Mouse (Mus musculus): ENCODE measurements around the gene Lrriq3. TPM values are rescaled to one million over a fixed set of nuclear protein-coding genes. Genes with fewer than 3 reads are reported as not detected.
A peak's percentile ranks its signal among the peaks of the same experiment; 100 is the strongest.

Lrriq3 gene
- polyA plus RNA-seq, 1 experiment from 2014 or later: 0.57 TPM

DNA sequence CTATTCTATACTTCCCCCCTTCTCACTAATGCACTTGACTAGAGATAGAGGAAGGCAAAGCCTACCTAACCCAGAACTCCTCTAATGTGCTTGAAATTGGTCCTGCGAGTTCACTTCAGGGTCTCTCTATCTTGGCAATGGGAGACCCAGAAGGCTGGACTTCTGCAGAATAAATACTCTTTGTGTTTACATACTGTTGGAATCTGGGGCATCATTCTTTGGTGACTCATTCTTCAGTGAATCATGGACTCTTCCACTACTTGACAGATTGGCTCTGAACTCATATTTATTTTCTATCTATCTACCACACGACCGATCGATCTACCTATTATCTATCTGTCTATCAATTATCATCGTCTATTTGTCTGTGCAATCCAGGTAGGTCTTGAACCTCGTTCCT is 1.2 kb upstream of the Lrriq3 start:
- Histone ChIP-seq H3K27me3 (ENCODE audit: control insufficient read depth, insufficient read depth, low read depth, low read length) (no peaks in the 10 kb centered on the region), H3K4me2 (ENCODE audit: low read depth, low read length) (peak overlapping the region; percentile 82; the same call in 1 of the 2 replicates), H3K9ac (ENCODE audit: low read depth, low read length) (no peak overlapping the region), H3K36me3 (ENCODE audit: control insufficient read depth, insufficient read depth) (peaks cover 8% of the 10 kb centered on the region), H3K4me1 (ENCODE audit: control insufficient read depth, low read depth, low read length) (peaks cover 2% of the 10 kb centered on the region; the same call in 1 of the 2 replicates), H3K9me3 (replicated peaks; ENCODE audit: control insufficient read depth, low read length) (no peaks in the 10 kb centered on the region), H3K27ac (ENCODE audit: low read length) (no peak overlapping the region), H3K4me3 (ENCODE audit: low read depth, low read length) (no peak overlapping the region)
- no peak for ATAC-seq (ENCODE audit: low read depth)
- 82% methylated on average over 6 of the region's 6 CpGs for WGBS (ENCODE audit: insufficient replicate concordance)

DNA sequence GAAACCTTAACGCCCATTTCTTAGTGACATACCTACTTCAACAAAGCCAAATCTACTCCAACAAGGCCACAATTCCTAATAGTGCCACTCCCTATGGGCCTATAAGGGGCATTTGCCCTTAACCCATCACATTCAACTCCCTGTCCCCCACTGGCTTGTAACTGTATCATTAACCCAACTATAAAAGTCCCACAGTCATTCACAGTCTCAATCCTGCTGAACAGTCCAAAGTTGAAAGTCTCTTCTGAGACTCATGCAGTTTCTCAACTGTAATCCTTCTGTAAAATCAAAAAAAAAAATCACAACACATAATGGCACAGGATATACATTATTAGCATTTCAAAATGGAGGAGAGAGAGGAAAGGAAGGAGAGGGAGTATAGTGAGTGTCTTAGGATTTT is 6.0 kb downstream of the Lrriq3 start:
- H3K27me3 ChIP-seq (ENCODE audit: control insufficient read depth, insufficient read depth, low read depth, low read length): no peaks in the 10 kb centered on the region
- WGBS (ENCODE audit: insufficient replicate concordance): 63% methylated on average over 1 of the region's 1 CpGs
- no peaks in the 10 kb centered on the region for H3K9me3 ChIP-seq (replicated peaks; ENCODE audit: control insufficient read depth, low read length)
- no peak for ATAC-seq (ENCODE audit: low read depth)
- no peaks in the 10 kb centered on the region for H3K36me3 ChIP-seq (ENCODE audit: control insufficient read depth, insufficient read depth)
- no peaks in the 10 kb centered on the region for H3K4me1 ChIP-seq (ENCODE audit: control insufficient read depth, low read depth, low read length)
- no peak overlapping the region for H3K4me3 ChIP-seq (ENCODE audit: low read depth, low read length)
- no peak overlapping the region for H3K9ac ChIP-seq (ENCODE audit: low read depth, low read length)
- H3K4me2 ChIP-seq (ENCODE audit: low read depth, low read length): no peak overlapping the region
- no peak overlapping the region for H3K27ac ChIP-seq (ENCODE audit: low read length)

DNA sequence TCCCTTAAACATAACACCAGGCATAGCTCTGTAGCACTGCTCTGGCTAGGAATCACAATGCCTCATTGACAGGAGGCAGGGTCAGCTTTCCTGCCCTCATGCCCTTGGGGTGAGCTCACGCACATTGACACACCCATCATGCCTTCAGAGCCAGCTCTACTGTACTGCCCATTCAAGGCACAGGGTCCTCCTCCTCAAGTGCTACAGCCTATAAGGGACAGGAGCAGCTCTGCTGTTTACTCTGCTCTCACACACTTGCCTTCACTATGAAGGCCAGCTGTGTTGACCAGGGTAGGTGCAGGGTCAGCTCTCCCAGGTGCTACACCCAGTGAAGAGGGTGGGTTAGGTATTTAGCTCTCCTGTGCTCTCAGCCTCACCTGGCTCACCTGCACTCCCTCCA is 12.7 kb downstream of the Lrriq3 start:
- H3K4me3 ChIP-seq (ENCODE audit: low read depth, low read length): no peak overlapping the region
- H3K4me1 ChIP-seq (ENCODE audit: control insufficient read depth, low read depth, low read length): no peaks in the 10 kb centered on the region
- no peak overlapping the region for H3K27ac ChIP-seq (ENCODE audit: low read length)
- no peaks in the 10 kb centered on the region for H3K36me3 ChIP-seq (ENCODE audit: control insufficient read depth, insufficient read depth)
- no peak overlapping the region for H3K4me2 ChIP-seq (ENCODE audit: low read depth, low read length)
- 44% methylated on average over 1 of the region's 1 CpGs for WGBS (ENCODE audit: insufficient replicate concordance)
- ATAC-seq (ENCODE audit: low read depth): no peak
- H3K9ac ChIP-seq (ENCODE audit: low read depth, low read length): no peak overlapping the region
- no peaks in the 10 kb centered on the region for H3K27me3 ChIP-seq (ENCODE audit: control insufficient read depth, insufficient read depth, low read depth, low read length)
- H3K9me3 ChIP-seq (replicated peaks; ENCODE audit: control insufficient read depth, low read length): no peaks in the 10 kb centered on the region

DNA sequence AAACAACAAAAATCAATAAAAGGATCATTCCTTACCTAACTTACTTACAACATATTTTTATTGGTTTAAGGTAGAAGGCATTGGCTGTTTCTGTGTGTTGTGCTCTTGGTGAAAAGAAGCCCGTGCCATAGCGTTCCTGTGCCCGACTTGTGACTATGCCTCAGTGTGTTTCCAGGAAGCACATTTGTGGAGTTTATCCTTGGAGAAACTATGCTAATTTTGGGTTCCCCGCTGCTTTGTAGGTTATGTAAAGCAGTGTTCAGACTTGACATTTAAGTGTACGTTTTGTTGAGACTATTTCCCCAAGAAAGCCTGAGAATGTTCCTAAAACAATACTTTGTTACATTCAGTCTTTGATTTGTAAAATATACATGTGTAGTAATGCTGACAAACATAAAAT is 44.5 kb downstream of the Lrriq3 start:
- 71% methylated on average over 5 of the region's 5 CpGs for WGBS (ENCODE audit: insufficient replicate concordance)
- Histone ChIP-seq H3K36me3 (ENCODE audit: control insufficient read depth, insufficient read depth) (no peaks in the 10 kb centered on the region), H3K4me1 (ENCODE audit: control insufficient read depth, low read depth, low read length) (no peaks in the 10 kb centered on the region), H3K27ac (ENCODE audit: low read length) (no peak overlapping the region), H3K9ac (ENCODE audit: low read depth, low read length) (no peak overlapping the region), H3K4me2 (ENCODE audit: low read depth, low read length) (no peak overlapping the region), H3K27me3 (ENCODE audit: control insufficient read depth, insufficient read depth, low read depth, low read length) (no peaks in the 10 kb centered on the region), H3K4me3 (ENCODE audit: low read depth, low read length) (no peak overlapping the region), H3K9me3 (replicated peaks; ENCODE audit: control insufficient read depth, low read length) (no peaks in the 10 kb centered on the region)
- ATAC-seq (ENCODE audit: low read depth): no peak

DNA sequence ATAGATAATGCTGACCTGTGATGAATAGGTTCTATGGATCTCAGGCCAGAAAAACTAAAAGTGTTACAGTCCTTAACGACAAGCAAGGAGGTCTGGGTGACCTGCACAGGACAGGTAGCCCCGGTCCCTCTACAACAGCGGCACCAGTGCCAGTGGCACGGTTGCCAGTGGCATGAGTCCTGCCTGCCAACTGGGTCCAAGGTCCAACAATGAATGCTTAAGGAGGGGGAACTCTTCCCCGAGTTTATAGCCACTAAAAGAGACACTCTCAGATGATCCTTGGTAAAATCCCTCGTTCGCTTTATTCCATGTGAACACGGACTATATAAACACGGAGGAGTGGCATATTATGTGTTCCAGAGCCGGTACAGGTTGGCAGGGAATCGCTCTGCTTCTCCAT is 47.8 kb downstream of the Lrriq3 start:
- H3K36me3 ChIP-seq (ENCODE audit: control insufficient read depth, insufficient read depth): no peaks in the 10 kb centered on the region
- H3K4me1 ChIP-seq (ENCODE audit: control insufficient read depth, low read depth, low read length): no peaks in the 10 kb centered on the region
- no peak overlapping the region for H3K4me2 ChIP-seq (ENCODE audit: low read depth, low read length)
- H3K4me3 ChIP-seq (ENCODE audit: low read depth, low read length): no peak overlapping the region
- no peak overlapping the region for H3K9ac ChIP-seq (ENCODE audit: low read depth, low read length)
- WGBS (ENCODE audit: insufficient replicate concordance): 60% methylated on average over 11 of the region's 11 CpGs
- no peak for ATAC-seq (ENCODE audit: low read depth)
- no peak overlapping the region for H3K27ac ChIP-seq (ENCODE audit: low read length)
- no peaks in the 10 kb centered on the region for H3K9me3 ChIP-seq (replicated peaks; ENCODE audit: control insufficient read depth, low read length)
- no peaks in the 10 kb centered on the region for H3K27me3 ChIP-seq (ENCODE audit: control insufficient read depth, insufficient read depth, low read depth, low read length)

DNA sequence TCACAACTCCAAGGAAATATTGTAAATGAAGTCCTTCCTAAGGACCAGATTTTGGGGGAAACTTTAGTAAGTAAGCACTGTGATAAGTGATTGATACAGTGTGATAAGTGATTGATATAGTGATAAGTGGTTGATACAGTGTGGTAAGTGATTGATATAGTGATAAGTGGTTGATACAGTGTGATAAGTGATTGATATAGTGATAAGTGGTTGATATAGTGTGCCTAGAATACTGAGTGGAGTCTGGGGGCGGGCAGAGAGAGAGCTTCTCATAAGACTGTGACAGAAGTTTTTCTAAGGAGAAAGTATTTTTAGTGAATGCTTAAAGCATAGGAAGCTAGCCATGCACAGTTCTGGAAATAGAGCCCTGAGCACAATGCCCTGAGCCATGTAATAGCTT is 51.1 kb downstream of the Lrriq3 start:
- Histone ChIP-seq H3K9me3 (replicated peaks; ENCODE audit: control insufficient read depth, low read length) (no peaks in the 10 kb centered on the region), H3K9ac (ENCODE audit: low read depth, low read length) (no peak overlapping the region), H3K27me3 (ENCODE audit: control insufficient read depth, insufficient read depth, low read depth, low read length) (no peaks in the 10 kb centered on the region), H3K4me3 (ENCODE audit: low read depth, low read length) (no peak overlapping the region), H3K4me1 (ENCODE audit: control insufficient read depth, low read depth, low read length) (no peaks in the 10 kb centered on the region), H3K36me3 (ENCODE audit: control insufficient read depth, insufficient read depth) (no peaks in the 10 kb centered on the region), H3K4me2 (ENCODE audit: low read depth, low read length) (no peak overlapping the region), H3K27ac (ENCODE audit: low read length) (no peak overlapping the region)
- WGBS (ENCODE audit: insufficient replicate concordance): 62% methylated on average over 1 of the region's 1 CpGs
- ATAC-seq (ENCODE audit: low read depth): no peak

DNA sequence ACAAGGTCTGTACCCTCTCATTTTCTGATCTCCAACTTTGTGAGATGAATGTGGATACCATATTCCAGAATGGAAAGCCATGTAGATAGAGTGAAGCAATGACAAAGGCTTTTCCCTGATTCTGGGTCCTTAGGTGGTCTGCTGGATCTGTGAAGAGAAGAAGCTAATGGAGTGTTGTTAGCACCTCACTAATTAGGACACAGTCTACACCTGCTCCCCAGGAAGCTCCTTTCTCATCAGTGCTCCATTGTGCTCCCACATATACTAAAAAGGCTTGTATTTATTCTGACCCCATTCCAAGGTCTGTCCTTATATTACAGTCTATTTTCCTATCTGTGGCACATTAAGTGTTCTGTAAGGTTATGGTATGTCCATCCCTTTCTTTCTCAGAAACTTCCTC is 68.6 kb downstream of the Lrriq3 start:
- Histone ChIP-seq H3K27me3 (ENCODE audit: control insufficient read depth, insufficient read depth, low read depth, low read length) (no peaks in the 10 kb centered on the region), H3K27ac (ENCODE audit: low read length) (no peak overlapping the region), H3K4me3 (ENCODE audit: low read depth, low read length) (no peak overlapping the region), H3K4me1 (ENCODE audit: control insufficient read depth, low read depth, low read length) (no peaks in the 10 kb centered on the region), H3K4me2 (ENCODE audit: low read depth, low read length) (no peak overlapping the region), H3K9ac (ENCODE audit: low read depth, low read length) (no peak overlapping the region), H3K9me3 (replicated peaks; ENCODE audit: control insufficient read depth, low read length) (no peaks in the 10 kb centered on the region), H3K36me3 (ENCODE audit: control insufficient read depth, insufficient read depth) (no peaks in the 10 kb centered on the region)
- ATAC-seq (ENCODE audit: low read depth): no peak

DNA sequence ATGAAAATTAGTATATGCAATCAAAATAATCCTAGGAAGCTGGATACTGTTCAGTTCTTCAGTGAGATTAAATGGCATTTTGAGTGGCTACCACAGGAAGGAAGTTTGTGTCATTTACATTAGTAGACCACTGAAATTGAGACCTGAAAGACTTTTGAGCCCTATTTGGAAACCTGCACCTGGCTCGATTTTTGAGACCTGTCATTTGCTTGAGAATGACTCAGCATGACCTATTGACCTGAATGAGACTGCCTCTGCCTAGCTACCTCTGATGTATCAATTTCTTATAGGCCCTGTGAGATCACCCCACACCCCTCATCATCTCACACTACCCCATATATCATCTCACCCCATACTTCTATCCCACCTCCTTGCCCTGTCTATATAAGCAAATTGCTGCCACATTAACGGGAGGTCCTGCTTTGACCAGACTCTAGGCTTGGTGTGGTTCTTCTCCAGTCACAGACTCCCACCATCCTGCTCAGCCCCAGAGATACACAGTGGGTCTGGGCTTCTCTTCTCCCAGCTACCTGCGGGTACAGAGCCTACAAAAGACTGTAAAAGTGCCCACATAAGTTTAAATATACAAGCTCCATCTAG is 87.2 kb downstream of the Lrriq3 start:
- H3K9ac ChIP-seq (ENCODE audit: low read depth, low read length): no peak overlapping the region
- H3K4me1 ChIP-seq (ENCODE audit: control insufficient read depth, low read depth, low read length): no peaks in the 10 kb centered on the region
- no peaks in the 10 kb centered on the region for H3K9me3 ChIP-seq (replicated peaks; ENCODE audit: control insufficient read depth, low read length)
- 42% methylated on average over 3 of the region's 3 CpGs for WGBS (ENCODE audit: insufficient replicate concordance)
- no peaks in the 10 kb centered on the region for H3K36me3 ChIP-seq (ENCODE audit: control insufficient read depth, insufficient read depth)
- H3K27me3 ChIP-seq (ENCODE audit: control insufficient read depth, insufficient read depth, low read depth, low read length): no peaks in the 10 kb centered on the region
- no peak overlapping the region for H3K4me2 ChIP-seq (ENCODE audit: low read depth, low read length)
- no peak for ATAC-seq (ENCODE audit: low read depth)
- no peak overlapping the region for H3K4me3 ChIP-seq (ENCODE audit: low read depth, low read length)
- no peak overlapping the region for H3K27ac ChIP-seq (ENCODE audit: low read length)

DNA sequence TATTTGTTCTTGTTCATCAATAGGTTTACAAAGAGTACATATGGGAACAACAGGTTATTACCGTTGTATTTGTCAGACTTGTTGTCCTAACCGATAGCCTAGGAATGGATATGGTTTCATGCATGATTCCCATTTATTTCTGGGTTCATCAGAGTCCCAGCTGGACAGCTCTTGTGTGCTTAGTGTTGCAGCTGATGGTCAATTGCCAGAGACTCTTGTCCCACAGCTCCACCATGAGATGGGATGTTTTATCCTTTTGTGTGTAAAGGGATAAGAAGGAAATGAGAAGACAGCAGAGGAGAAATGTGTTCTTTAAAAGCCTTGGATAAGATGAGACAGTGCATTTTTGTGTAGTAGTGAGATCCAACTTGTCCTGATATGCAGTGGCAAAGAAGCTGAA is 93.2 kb downstream of the Lrriq3 start:
- H3K4me2 ChIP-seq (ENCODE audit: low read depth, low read length): no peak overlapping the region
- H3K9me3 ChIP-seq (replicated peaks; ENCODE audit: control insufficient read depth, low read length): no peaks in the 10 kb centered on the region
- no peak overlapping the region for H3K4me3 ChIP-seq (ENCODE audit: low read depth, low read length)
- no peak for ATAC-seq (ENCODE audit: low read depth)
- WGBS (ENCODE audit: insufficient replicate concordance): 70% methylated on average over 2 of the region's 2 CpGs
- H3K9ac ChIP-seq (ENCODE audit: low read depth, low read length): no peak overlapping the region
- H3K36me3 ChIP-seq (ENCODE audit: control insufficient read depth, insufficient read depth): no peaks in the 10 kb centered on the region
- no peaks in the 10 kb centered on the region for H3K4me1 ChIP-seq (ENCODE audit: control insufficient read depth, low read depth, low read length)
- H3K27me3 ChIP-seq (ENCODE audit: control insufficient read depth, insufficient read depth, low read depth, low read length): no peaks in the 10 kb centered on the region
- no peak overlapping the region for H3K27ac ChIP-seq (ENCODE audit: low read length)
